Mouse (Mus musculus) C2C12 (cell line): ENCODE results near the gene Ist1. TPM values are rescaled to one million over a fixed set of nuclear protein-coding genes. Genes with fewer than 3 reads are reported as not detected.

ENCODE experiments used
- H3K27me3 ChIP-seq: one replicate; pipeline ENCODE4 v1.6.1; 2011; ENCODE audit not compliant: control insufficient read depth, insufficient read depth, insufficient read length
- H3K36me3 ChIP-seq: one replicate; pipeline ENCODE4 v1.6.1; 2011; ENCODE audit not compliant: control insufficient read depth, insufficient read depth
- H3K4me3 ChIP-seq: one replicate; pipeline ENCODE4 v1.5.1; 2011; ENCODE audit warnings: mild to moderate bottlenecking, control low read depth; ENCODE audit not compliant: poor library complexity, insufficient read depth, severe bottlenecking
- H3K79me2 ChIP-seq: one replicate; pipeline ENCODE4 v1.6.1; 2011; ENCODE audit not compliant: control insufficient read depth, insufficient read depth
- H3K79me3 ChIP-seq: one replicate; pipeline ENCODE4 v1.6.1; 2011; ENCODE audit warnings: low read depth, control low read depth
- H3ac ChIP-seq: one replicate; pipeline ENCODE3; 2011; ENCODE audit warnings: low read depth; ENCODE audit not compliant: control insufficient read depth, insufficient read length
- CEBPB ChIP-seq: IDR thresholded peaks from one replicate; pipeline ENCODE4 v1.6.1; 2011; ENCODE audit warnings: low read depth, mild to moderate bottlenecking, control low read depth, moderate library complexity
- CTCF ChIP-seq: IDR thresholded peaks from one replicate; pipeline ENCODE4 v1.5.1; 2011; ENCODE audit not compliant: control insufficient read depth, insufficient read depth, insufficient read length
- FOSL1 ChIP-seq: IDR thresholded peaks from one replicate; pipeline ENCODE4 v1.8.0; 2011; ENCODE audit warnings: mild to moderate bottlenecking, low read length; ENCODE audit not compliant: poor library complexity, insufficient read depth, severe bottlenecking
- MAX ChIP-seq: IDR thresholded peaks from one replicate; pipeline ENCODE4 v1.6.1; 2011; ENCODE audit warnings: mild to moderate bottlenecking, control low read depth
- MYOD1 ChIP-seq: IDR thresholded peaks from one replicate; pipeline ENCODE4 v1.6.1; 2011; ENCODE audit warnings: low read depth; ENCODE audit not compliant: control insufficient read depth, insufficient read length
- MYOG ChIP-seq: IDR thresholded peaks from one replicate; pipeline ENCODE4 v1.6.1; 2011; ENCODE audit not compliant: control insufficient read depth, insufficient read length; ENCODE audit errors: extremely low read depth
- USF1 ChIP-seq: IDR thresholded peaks from one replicate; pipeline ENCODE4 v1.6.1; 2011; ENCODE audit warnings: low read depth, mild to moderate bottlenecking, control low read depth, moderate library complexity
- polyA plus RNA-seq: library from polyadenylated mRNA; unstranded; fragments of >200 nt; fragmentation: generic; extraction: Trizol; gene quantifications from one replicate; pipeline ENCODE4 v1.2.1, GENCODE M21; 2012; ENCODE audit warnings: missing spikeins

Gene Ist1
- polyA plus RNA-seq, 1 experiment, result 49.7 TPM

DNA sequence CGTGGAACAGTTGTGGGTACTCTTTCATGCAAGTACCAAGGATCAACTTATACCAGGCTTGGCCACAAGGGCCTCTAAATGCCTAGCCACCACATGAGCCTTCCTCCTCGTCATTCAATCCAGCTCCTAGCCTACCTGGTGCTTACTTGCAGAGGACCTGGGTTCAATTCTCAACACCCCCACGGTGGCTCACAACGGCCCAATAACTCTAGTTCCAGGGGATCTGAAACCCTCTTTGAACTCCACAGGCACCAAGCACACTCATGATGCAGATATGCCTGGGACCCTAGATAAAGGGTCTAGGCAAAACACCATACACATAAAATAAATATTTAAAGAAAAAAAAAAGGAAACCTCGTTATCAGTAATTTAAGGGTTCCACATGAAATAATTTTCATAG is 1.3 kb downstream of the Ist1 start:
- Histone ChIP-seq H3K79me2 (peaks cover 64% of the 10 kb centered on the region), H3K79me3 (peaks cover 63% of the 10 kb centered on the region), H3K36me3 (no peaks in the 10 kb centered on the region), H3K27me3 (no peaks in the 10 kb centered on the region), H3K4me3 (peak overlapping the region; percentile 92), H3ac (peak overlapping the region; percentile 0)
- TF ChIP-seq MYOD1 (no peak), CTCF (no peak), MAX (no peak), MYOG (no peak), CEBPB (no peak), USF1 (no peak), FOSL1 (no peak)

DNA sequence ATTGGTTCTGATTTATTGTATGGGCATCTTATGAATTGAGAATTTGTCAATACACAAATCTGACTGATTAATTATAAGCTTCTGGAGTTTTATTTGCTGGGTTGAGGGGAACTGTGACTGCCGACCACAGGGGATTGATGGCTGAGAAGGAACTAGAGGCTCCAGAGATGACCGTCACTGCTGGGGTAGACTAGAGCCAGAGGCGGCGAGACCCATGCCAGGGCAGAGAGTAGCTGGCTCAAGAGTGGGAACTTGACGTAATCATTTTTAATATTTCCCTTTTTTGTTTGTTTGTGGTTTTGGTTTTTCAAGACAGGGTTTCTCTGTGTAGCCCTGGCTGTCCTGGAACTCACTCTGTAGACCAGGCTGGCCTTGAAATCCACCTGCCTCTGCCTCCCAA is 5.8 kb downstream of the Ist1 start:
- Histone ChIP-seq H3K36me3 (peaks cover 16% of the 10 kb centered on the region), H3K27me3 (no peaks in the 10 kb centered on the region), H3K4me3 (no peak overlapping the region), H3K79me3 (peaks cover 93% of the 10 kb centered on the region), H3ac (no peak overlapping the region), H3K79me2 (peaks cover 100% of the 10 kb centered on the region)
- TF ChIP-seq FOSL1 (no peak), MAX (no peak), USF1 (no peak), CTCF (no peak), MYOG (no peak), CEBPB (no peak), MYOD1 (no peak)

DNA sequence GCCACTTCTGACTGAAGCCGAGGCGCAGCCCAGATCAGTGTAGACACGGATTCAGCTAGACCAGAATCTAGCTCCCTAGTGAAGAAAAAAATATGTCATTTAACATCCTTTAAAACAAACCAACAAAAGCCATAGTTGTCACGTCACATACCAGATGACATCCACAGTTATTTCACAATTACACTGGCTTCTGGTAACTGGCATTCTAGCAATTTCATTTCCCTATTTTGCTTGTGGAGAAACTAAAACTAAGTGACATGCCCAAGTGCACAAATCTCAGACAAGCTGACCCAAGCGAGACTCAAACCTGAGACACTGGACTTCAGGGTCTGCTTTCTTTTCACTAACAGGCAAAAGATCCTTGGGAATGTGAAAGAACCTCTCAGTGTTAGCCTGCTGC is 10.9 kb downstream of the Ist1 start:
- H3K79me2 ChIP-seq, result peaks cover 74% of the 10 kb centered on the region
- H3K4me3 ChIP-seq, result no peak overlapping the region
- TF ChIP-seq CTCF (no peak), MYOD1 (no peak), FOSL1 (no peak), MAX (no peak), USF1 (no peak), CEBPB (no peak), MYOG (no peak)
- peaks cover 43% of the 10 kb centered on the region for H3K79me3 ChIP-seq
- H3K36me3 ChIP-seq, result peaks cover 60% of the 10 kb centered on the region
- H3K27me3 ChIP-seq, result no peaks in the 10 kb centered on the region
- H3ac ChIP-seq, result no peak overlapping the region

DNA sequence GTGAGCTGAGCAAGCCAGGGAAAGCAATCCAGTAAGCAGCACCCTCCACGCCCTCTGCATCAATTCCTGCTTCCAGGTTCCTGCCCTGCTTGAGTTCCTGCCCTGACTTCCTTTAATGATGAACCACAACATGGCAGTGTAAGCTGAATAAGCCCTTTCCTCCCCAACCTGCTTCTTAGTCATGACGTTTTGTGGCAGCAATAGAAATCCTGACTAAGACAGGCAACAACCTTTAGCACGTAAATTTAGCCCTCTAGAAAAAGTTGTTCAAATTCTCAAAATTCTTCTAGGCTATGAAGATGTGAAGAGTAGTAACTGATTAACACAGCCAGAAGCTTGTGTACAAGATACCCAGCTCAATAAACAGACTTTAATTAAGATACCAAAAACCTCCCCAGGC is 11.5 kb downstream of the Ist1 start:
- H3K79me3 ChIP-seq, result peaks cover 37% of the 10 kb centered on the region
- no peak for TF ChIP-seq MAX
- TF ChIP-seq FOSL1, result no peak
- TF ChIP-seq USF1, result no peak
- TF ChIP-seq MYOG, result no peak
- no peak for TF ChIP-seq MYOD1
- no peak for TF ChIP-seq CTCF
- TF ChIP-seq CEBPB, result no peak
- no peak overlapping the region for H3K4me3 ChIP-seq
- no peak overlapping the region for H3ac ChIP-seq
- peaks cover 65% of the 10 kb centered on the region for H3K36me3 ChIP-seq
- H3K27me3 ChIP-seq, result no peaks in the 10 kb centered on the region
- H3K79me2 ChIP-seq, result peaks cover 68% of the 10 kb centered on the region

DNA sequence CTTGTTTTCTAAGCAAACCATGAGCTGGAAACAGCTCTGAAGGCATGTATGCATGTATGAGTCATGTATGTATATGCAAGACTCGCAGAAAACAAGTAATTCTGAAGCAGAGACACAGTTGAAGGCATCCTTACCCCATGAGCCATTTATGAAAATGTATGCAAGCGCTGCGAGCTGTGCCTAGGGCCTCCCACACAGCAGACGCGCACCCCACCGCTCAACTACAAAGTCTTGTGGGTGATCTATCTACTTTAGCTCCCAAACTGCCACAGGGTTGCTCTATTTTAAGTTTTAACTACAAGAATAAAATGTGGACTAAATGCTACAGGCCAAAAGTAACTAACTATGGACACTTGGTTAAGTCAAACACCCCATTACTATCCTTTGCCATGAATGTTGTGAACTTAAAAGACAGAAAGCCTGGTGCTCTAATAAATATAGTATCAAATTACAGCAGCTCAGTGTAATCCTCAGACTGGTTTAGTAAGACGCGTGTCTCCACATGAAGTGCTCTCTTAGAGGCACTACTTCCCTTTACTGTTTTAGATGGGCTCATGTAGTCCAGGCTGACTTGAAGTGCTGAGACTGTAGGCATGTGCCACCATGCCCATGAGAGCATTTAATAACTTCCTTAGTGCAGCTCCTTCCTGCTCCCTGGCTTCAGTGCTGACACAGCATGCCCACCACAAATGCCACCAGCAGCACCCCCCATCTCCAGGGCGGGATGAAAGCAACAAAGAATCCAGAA is 17.0 kb downstream of the Ist1 start:
- peaks cover 95% of the 10 kb centered on the region for H3K36me3 ChIP-seq
- TF ChIP-seq CEBPB (no peak), CTCF (no peak), MYOD1 (no peak), FOSL1 (no peak), MAX (no peak), MYOG (no peak), USF1 (no peak)
- no peaks in the 10 kb centered on the region for H3K79me3 ChIP-seq
- no peak overlapping the region for H3ac ChIP-seq
- H3K4me3 ChIP-seq, result no peak overlapping the region
- peaks cover 14% of the 10 kb centered on the region for H3K79me2 ChIP-seq
- H3K27me3 ChIP-seq, result no peaks in the 10 kb centered on the region
